Mouse (Mus musculus) lung, postnatal 14 days (tissue): ENCODE data around the gene Alk.

ENCODE experiments used
- DNase-seq: peaks from one replicate; pipeline ENCODE4 v3.0.0; 2021

Alk gene

DNA sequence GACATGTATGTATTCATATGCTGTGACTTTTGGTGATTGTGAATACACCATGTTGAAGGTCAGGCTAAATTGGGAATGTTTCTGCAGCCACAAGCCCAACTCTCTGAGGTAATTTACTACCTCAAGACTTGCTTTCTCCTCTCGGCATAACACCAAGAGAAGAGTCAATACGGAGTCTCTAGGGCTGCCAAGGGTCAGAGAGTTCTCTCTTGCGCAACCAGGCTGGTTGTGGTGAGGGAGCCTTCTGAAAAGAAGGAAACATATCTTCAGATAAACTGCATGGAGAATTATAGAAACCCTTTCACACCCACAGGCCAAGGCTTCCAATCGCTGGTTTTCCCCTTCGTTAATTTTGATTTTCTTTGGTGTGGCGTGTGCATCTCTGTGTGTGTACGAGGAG is 649.4 kb downstream of the Alk start:
- no peak for DNase-seq

DNA sequence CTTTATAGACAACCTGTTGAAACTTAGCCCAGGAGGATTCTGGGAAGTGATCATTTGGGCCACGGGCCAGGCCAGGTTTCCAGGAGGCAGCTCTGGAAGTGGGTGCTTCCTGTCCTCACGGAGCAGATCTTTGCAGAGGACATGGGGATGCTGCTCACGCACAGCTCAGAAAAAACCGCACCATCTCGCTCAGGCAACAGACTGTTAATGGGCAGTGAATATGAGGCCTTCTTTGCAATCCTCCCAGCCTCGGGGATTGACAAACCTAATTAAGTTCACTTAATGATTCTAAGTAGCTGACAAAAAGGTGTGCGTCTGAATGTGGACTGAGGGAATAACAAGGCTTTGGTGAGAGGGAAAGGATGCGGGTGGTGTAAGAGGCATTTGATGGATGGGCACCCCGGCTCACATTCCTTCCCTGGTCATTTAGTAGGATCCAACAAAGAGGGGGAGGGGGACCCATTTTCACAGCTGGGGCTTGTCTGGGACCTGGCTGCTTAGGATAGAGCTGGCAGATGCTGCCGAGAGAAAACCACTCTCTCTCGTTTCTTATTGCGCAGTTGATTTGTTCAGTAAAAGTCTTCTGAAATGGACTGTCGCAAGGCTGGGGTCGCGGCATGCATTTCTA is 650.1 kb downstream of the Alk start:
- DNase-seq = no peak

DNA sequence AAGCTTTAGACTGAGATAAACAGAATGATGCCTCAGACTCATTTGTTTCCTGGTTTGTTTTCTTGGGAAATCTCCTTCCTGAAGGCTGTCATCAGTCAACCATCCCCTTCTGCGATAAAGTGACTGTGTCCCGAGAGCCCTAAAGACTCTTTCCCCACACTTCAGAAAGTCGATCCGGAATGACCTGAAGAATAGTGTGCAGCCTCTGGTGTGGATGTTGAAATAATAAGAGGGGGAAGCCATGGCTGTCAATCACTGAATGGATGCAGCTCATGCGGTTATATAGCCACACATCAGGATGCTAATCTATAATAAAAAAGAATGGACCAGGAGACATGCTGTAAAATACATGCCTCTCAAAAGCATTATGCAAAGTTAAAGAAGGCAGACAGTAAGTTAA is 653.5 kb downstream of the Alk start:
- DNase-seq = no peak

DNA sequence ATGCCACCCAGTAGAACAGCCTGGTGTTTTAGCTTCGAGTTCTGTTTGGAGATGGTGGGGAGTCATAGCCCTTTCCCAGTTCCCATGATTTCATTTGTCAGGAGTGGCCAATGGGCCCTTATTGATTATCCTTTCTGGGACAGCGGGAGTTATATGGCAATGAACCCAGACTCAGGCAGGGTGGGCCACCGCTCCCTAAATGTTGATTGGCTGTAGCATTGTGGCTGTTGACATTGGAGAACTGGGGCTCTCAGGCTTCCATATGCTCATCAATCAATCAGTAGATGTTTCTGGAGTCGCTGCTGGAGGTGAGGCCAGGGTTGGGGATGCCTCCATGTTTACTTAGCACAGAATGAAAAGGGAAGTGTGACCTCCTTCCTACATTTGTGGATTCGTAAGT is 655.7 kb downstream of the Alk start:
- no peak for DNase-seq

DNA sequence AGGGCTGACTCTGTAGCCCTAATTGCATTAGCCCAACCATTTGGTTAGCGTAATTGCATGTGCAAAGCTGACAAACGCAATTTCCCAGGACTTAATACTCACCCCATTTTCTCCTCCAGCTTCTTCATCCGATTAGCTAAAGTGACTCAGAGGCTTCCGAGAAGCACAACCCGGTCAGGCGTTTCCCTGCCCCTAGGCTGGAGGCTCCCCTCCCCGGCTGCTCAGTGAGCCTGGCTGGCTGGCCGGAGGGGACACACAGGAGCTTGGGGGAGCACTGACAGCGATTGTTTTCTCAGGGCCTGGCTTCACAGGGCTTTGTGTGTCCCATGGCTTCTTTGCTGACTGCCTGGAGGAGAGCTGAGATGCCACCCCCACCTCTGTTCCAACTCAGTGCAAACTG is 657.0 kb downstream of the Alk start:
- DNase-seq = no peak

DNA sequence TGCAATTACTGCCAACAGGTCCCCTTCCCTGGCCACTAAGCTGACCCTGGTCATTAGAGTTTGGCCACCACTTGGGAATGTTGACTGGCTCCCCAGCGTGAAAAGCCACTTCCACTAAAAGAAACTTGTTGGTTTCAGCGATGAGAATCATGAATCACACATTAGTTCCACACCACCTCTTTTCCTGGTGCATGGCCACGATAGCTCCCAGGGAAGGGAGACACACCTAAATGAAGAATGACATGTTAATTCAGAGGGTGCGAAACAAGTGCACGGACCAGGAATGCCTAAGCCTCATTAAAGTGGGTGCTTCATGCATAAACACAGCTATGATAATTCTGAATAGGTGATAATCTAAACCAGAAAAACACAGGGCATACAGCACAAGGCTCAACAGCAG is 660.4 kb downstream of the Alk start:
- no peak for DNase-seq

DNA sequence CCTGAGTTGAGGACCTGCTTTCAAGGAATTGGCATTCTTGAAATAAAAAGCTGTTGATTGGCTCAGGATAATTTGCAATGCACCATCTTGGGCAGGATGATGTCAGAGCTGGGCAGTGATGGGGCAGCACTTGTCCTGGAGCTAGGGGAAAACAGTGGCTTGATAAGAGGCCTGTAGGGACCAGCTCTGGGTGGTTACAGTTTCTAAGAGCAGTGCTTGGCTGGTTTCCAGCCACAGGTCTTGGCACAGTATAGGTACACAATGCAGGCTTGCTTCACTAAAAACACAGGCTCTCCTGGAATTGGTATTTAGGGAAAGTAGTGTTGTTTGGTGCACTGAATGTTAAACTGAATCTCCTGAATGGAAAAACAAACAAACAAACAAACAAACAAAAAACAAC is 662.4 kb downstream of the Alk start:
- no peak for DNase-seq

DNA sequence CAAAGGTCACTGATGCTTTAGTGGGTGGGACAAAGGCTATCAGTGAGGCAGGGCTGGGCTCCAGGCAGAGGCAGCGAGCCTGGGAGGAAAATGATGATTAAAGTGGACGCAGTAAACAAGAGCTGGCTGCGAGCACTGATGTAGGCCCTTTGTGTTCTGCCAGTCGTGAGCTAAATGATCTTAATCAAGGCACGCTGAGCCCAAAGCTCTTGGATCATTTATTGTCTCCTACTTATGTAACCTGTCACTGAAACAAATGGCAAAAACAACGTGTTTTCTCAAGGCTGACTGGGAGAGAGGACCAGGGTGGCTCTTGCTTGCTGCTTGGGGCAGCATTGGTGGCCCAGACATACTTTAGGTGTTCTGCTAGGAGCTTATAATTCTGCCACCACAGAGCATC is 663.0 kb downstream of the Alk start:
- DNase-seq = no peak

DNA sequence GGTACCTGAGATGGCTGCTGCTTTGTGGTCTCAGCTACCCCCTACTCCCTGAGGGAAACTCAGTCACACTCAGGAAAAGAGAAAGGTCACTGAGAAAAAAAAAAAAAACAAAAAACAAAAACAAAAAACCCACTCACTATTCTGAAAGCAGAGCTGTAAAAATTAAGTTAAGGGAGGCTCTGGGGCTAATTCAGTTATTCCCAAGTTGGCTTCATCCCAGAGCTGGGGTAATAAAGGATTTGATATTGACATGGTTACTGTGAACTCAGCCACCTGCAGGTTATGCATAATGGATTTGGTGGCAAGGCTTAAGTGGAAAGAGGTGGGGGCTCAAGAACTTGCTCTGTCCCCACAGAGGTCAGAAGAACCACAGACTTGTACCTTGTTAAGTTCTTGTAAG is 667.7 kb downstream of the Alk start:
- no peak for DNase-seq

DNA sequence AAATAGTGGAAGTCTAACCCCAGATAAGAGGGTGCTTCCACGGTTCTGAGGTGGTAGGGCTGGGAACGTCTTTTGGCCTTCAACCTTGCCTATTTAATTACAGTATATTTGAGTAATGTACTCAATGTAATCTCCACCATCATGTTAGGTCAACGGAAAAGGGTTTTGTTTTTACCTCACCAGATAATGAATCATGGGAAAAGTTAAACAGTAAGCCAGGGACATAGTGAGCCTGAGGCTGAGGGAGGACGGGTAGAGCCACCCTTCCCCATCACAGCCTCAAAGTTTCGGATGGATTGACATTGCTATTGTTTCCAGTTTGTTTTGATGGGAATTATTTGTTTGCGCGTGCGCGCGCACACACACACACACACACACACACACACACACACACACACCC is 668.6 kb downstream of the Alk start:
- DNase-seq = no peak

DNA sequence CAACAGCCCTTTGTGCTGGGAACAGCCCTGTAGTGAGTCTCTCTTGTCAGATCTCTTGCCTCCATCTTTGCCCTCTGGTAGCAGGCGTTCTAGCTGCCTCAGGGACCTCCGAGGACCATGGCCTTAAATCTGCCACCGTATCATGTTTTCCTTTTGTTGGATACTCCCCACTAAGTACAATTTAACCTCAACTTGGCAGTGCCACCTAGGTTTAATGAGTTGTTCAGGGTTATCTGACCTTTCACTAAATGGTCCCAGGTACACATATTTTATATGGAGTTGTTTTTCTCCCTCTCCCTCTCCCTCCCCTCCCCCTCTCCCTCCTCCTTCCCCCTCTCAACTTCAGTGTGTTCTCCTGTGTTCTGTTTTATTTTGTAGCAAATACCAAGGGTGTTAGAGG is 669.1 kb downstream of the Alk start:
- no peak for DNase-seq

DNA sequence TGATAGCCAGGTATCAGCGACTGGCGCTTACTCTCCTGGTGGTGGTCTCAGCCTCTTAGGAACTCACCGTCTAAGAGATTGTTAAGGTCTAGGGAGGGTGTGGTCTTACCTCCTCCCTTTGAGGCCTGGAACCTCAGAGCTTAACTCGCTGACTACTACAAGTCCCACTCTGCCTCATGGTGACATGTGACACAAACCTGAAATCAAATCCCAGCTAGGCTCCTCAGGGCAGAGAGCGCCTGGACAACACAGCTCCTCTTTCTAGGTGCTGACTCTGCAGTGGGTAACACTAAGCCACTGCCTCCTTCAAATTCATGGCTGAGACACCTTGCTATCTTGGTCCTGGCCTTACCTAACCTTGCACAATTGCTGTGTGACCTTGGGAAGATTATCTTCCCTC is 689.5 kb downstream of the Alk start:
- DNase-seq = no peak

DNA sequence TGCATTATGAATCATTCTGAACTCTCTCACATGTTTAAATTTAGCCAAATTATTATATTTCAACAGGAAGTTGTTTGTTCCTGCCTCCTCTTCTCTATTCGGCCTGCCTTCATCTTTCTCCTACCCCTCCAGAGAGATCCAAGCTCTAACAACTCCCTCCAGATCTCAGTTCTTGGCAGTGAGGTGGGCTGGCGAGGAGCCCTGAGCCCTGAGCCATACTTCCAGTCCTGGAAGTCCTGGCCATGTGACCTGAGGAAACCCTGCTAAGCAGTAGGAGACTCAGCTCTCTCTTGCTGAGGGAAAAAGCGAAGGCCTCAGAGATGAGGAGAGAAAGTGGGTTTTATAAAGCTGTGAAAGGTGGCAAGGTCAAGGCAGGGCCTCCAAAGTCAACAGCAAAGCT is 689.9 kb downstream of the Alk start:
- peak; percentile 7 for DNase-seq

DNA sequence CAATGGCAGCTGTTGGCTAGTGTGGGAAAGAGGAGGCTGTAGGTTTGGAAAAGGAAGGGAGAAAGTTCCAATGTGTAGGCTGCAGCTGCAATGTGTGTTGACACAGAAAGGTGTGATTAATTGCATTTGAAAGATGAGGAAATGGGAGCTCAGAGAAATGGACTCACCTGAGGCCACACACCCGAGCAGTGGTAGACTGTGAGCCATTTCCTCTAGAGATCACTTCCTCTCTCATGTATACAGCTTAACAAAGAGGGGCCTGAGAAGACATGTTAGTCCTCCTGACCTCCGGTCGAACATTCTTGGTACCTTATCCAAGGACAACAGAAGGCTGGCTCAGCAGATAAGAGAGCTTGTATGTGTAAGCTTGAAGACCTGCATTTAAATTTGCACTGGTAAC is 691.2 kb downstream of the Alk start:
- no peak for DNase-seq

DNA sequence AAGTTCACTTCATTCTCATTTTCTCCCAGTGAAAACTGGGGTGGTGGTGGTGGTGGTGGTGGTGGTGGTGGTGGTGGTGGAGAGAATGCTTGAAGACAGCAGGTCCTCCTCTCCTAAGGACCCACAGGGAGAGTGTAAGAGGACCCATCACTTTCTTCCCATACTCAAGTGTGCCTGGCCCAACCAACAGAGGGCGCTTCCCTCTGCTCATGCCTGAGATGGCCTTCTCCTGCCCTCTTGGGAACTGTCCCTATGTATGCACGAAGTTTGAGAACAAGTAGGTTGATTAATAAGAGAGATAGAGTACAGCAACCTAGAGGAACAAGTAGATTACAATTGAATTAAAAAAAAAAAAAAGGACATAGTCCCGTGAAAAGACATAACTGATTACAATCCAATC is 695.3 kb downstream of the Alk start:
- DNase-seq = peak; percentile 49

DNA sequence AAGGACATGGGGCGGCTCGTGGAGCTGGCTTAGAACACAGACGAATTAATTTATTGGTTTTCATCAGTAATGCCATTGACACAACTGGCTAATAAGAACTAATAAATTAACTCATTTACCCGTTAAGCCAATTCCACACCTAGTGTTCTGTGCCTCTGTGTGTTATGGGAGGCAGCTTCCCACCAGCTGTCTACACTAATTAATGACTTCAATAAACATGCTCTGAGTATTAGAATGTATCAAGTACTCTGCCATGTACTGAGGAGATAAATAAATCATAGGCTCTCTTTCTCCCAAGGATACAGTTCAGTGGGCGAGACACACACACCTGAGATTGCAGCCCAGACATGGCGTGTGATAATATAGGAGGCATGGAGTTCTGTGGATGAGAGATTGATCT is 723.1 kb downstream of the Alk start:
- no peak for DNase-seq

DNA sequence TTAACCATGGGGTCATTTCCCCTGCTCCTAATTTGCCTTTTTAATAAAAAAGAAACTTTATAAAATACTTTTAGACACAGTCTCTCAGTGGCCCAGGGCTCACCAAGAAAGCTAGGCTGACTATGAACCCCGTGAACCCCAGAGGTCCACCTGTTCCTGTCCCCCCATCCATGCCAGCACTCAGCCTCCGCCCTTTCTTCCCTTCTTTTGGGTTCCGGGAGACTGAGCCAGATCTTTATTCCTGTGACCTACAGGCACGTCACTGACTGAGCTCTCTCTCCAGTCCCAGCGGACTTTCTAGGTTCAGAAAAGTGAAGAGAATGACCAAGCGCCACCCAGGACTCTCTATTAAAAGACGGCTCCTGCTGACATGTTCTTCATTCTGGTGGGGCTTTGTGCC is 728.9 kb downstream of the Alk start:
- no peak for DNase-seq

DNA sequence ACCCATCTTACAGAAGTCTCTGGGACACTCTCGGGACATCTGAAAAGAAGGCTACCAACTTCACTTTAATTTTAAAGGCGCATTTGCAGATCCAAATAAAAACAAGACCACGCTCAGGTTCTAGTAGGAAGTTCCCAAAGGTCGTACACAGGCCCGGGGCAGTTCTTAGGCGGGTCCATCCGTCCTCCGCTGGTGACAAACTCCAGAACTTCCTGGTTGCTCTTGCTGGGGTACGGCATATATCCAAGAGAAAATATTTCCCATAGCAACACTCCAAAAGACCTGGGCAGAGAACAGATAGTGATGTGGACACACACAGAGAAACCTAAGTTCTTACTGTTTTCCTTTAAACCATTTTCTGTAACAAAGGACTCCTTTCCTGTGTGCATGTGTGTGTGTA is 729.6 kb downstream of the Alk start:
- no peak for DNase-seq

DNA sequence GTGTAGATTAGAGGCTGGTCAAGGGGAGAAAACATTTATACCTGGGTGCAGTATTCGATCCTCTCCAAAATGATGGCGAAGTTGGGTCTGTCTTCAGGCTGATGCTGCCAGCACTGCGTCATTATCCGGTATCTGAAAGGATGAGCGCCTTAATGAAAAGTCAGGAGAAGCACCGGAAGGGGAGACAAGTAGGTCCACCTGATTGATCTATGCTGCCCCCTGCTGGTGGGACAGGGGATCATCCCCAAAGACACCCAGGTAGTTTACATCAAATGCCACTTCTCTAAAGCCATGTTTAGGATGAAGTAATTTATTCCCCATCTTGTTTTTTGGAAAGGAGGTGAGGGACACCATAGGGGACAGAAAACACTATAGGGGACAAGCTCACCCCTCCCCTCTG is 730.4 kb downstream of the Alk start:
- peak; percentile 71 for DNase-seq

DNA sequence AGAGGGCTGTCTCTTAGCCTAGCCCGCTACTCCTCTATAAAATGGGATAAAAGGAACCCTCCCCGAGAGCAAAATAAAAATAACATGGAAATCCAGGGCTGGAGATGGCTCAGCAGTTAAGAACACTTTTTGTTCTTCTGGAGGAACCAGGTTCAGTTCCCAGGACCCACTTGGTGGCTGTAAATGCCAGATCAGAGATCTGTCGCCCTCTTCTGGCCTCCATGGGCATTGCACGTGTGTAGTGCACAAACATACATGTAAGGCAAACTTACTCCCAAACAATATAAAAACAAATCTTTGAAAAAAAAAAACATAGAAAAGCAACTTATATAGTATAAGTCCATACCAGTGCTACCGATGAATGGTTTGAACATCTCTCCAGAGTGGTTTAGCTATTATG is 731.5 kb downstream of the Alk start:
- peak; percentile 33 for DNase-seq

DNA sequence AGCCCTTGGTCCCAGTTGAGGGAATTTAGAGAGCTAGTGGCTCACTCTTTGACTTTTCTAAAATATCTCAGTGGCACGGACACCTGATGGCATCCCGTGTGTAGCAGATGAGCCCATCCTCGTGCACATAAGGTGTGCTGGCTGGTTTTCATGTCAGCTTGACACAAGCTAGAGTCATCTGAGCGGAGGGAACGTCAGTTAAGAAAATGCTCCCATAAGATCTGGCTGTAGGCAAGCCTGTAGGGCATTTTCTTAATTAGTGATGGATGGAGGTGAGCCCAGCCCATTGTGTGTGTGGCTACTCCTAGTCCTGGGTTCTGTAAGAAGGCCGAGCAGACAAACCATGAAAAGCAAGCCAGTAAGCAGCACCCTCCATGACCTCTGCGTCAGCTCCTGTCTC is 732.4 kb downstream of the Alk start:
- DNase-seq = no peak

DNA sequence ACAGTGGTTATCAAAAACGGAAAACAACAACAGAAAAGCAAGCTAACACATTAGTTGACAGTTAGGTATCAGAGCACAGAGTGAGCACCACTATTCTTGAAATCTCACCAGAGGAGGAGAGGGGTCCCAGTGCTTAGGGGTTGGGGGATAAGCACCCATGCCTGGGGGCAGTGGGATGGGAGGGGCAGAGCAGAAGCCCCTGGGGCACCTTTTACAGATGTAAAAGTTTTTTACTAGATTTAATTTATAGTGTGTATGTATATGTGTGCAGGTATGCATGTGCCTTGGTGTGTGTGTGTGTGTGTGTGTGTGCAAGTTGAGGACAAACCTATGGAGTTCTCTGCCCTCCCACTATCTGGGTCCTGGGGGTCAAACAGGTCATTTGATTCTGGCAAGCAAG is 733.8 kb downstream of the Alk start:
- DNase-seq = no peak

DNA sequence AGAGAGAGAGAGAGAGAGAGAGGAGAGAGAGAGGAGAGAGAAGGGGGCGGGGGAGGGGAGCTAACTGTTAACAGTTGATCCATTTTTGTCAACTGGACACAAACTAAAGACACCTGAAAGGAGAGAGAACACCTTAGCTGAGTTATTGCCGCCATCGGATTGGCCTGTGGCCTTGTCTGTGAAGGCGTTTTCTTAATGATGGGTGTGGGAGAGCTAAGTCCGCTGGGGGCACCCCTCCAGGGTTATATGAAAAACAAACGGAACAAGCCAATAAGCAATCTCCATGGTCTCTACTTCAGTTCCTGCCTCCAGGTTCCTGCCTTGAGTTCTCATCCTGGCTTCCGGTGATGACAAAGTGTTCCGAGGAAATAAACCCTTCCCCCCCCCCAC is 734.2 kb downstream of the Alk start:
- no peak for DNase-seq

DNA sequence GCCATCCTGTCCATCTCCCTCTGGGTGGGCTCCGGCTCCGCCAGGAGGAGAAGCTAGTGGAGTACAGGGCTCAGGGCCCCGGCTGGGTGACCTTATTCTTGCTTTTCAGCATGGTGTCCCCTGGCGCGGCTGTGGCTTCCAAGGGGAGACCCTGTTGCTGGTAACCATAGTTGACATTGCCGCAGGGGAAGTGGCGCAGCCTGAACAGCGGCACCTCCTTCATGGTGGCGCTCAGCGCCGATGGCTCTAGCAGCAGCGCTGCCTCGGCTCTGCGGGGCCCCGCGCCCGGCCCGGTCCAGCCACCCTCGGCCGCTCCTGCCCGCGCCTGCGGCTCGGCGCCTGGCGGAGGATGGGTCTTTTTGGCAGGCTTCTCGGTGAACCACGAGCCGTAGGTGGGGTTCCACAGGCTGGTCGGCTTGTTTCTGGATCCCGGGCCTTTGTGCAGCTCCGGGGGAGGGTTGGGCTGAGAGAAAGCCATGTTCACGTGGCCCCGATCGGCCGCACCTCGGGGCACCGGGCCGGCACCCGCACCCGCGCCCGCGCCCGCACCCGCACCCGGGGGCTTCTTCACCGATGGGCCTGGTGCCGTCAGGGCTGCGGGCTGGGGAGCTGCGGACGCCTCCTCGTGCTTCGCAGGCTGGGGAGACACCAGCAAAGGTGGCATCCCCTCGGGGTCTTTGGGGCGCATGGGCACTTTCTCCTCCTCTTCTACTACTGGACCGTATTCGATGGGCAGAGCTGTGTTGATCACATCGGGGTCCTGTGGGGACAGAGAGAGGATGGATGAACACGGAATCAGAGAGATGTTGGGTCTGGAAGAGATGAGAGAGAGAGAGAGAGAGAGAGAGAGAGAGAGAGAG is 734.8 kb downstream of the Alk start:
- peak; percentile 15 for DNase-seq

DNA sequence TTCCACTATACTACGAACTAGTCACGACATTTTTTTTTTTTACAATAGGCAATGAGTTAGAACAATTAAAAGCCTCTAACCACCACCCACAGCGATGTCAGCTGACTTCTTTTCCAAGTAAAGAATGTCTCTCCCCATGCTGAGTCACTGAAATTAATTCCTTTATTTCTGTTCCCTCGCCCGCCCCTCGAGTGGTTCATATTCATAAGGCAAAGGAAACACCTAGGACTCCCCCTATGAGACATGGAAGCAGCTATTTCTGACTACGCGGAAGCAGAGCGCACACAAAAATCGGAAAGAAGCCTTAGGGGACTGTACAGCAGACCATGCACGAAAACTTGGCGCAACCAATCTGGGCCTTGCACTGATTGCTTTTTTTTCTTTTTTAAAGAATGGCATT is 735.6 kb downstream of the Alk start:
- no peak for DNase-seq
